Mouse (Mus musculus) bone marrow macrophage, adult 2 months (primary cell): ENCODE results near the gene Ly86. TPM values are rescaled to one million over a fixed set of nuclear protein-coding genes. Genes with fewer than 3 reads are reported as not detected.
A peak's percentile ranks its signal among the peaks of the same experiment; 100 is the strongest.

Experiments used
- H3K27ac ChIP-seq: 2 replicates; pipeline ENCODE4 v1.5.1; 2012; ENCODE audit warnings: low read depth, low read length; ENCODE audit not compliant: insufficient read depth
- H3K4me1 ChIP-seq: 2 replicates; pipeline ENCODE4 v1.6.1; 2012; ENCODE audit warnings: low read length; ENCODE audit not compliant: control insufficient read depth, insufficient read depth
- H3K4me3 ChIP-seq: 2 replicates; pipeline ENCODE4 v1.5.1; 2012; ENCODE audit warnings: mild to moderate bottlenecking, low read length, moderate library complexity; ENCODE audit not compliant: insufficient read depth
- CTCF ChIP-seq: IDR thresholded peaks from 2 replicates; pipeline ENCODE4 v1.5.1; 2012; ENCODE audit warnings: low read depth, mild to moderate bottlenecking, low read length, moderate library complexity
- POLR2A ChIP-seq: IDR thresholded peaks from 2 replicates; pipeline ENCODE4 v1.6.1; 2012; ENCODE audit warnings: mild to moderate bottlenecking, low read depth, low read length, borderline replicate concordance
- polyA plus RNA-seq: library from polyadenylated mRNA; stranded (reverse); fragments of >200 nt; gene quantifications from 2 replicates; pipeline ENCODE4 v1.2.4, GENCODE M21; 2012; ENCODE audit not compliant: missing spikeins, insufficient read depth, insufficient read length

Gene Ly86
- polyA plus RNA-seq, 1 experiment = 613 TPM

DNA sequence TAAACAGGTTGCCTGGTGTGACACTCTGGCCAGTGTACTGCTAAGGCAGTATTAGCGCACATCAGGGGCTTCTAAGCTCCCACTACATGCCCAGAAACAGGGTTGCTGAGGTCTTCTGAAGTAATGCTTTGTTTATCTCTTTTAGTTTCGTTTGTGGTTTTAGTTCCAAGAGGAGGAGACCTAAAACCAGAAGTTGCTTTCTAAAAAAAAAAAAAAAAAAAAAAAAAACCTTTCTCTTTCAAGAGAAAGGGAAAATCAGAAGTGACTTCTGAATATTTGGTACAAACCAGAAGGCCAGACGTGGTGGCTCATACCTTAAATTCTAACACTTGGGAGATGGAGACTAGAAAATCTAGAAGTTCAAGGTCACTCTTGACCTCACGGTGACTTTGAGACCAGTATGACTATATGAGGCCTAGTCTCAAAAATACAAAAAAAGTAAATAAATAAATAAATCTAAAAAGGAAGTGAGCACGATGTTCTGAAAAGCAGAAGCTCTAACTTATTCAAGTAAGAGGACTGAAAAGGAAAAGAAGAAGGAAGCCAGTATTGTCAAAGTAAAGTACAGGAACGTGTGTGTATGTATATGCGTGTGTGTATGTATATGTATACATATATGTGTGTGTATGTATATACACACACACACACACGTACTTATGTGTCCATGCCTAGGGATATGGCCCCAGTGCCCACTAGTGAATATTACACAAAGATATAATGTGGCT lies 3.0 kb downstream of the Ly86 start:
- H3K27ac ChIP-seq = peak overlapping the region; percentile 99
- H3K4me3 ChIP-seq = peak overlapping the region; percentile 90
- TF ChIP-seq CTCF (no peak), POLR2A (no peak)
- peaks cover 28% of the 10 kb centered on the region for H3K4me1 ChIP-seq

GRCm38 (mm10) chr13:37349051-37349450 lies 4.0 kb downstream of the Ly86 start:
- no peak overlapping the region for H3K4me3 ChIP-seq
- H3K4me1 ChIP-seq = peaks cover 38% of the 10 kb centered on the region
- TF ChIP-seq CTCF = no peak
- H3K27ac ChIP-seq = peak overlapping the region; percentile 85

GRCm38 (mm10) chr13:37353016-37353415 lies 8.0 kb downstream of the Ly86 start:
- Histone ChIP-seq H3K27ac (no peak overlapping the region), H3K4me1 (peaks cover 62% of the 10 kb centered on the region), H3K4me3 (no peak overlapping the region)
- TF ChIP-seq CTCF (no peak), POLR2A (no peak)

GRCm38 (mm10) chr13:37353868-37354267 lies 8.9 kb downstream of the Ly86 start:
- H3K4me1 ChIP-seq = peaks cover 60% of the 10 kb centered on the region

GRCm38 (mm10) chr13:37354432-37354831 lies 9.4 kb downstream of the Ly86 start:
- H3K27ac ChIP-seq = peak overlapping the region; percentile 90
- peak overlapping the region; percentile 43 for H3K4me3 ChIP-seq
- peaks cover 59% of the 10 kb centered on the region for H3K4me1 ChIP-seq
- no peak for TF ChIP-seq POLR2A
- TF ChIP-seq CTCF = no peak

More at GRCm38 (mm10) chr13:37353868-37354267, 8.9 kb downstream of the Ly86 start:
- Histone ChIP-seq H3K4me3 (peak overlapping the region; percentile 43), H3K27ac (peak overlapping the region; percentile 90)
- TF ChIP-seq POLR2A = no peak
- no peak for TF ChIP-seq CTCF

- H3K4me3 ChIP-seq = peak overlapping the region; percentile 0; the same call in 1 of the 2 replicates
- H3K4me1 ChIP-seq = peaks cover 59% of the 10 kb centered on the region
- TF ChIP-seq CTCF = no peak
- TF ChIP-seq POLR2A = no peak
- peak overlapping the region; percentile 92 for H3K27ac ChIP-seq
These were observed 10.8 kb downstream of the Ly86 start for GRCm38 (mm10) chr13:37355642-37356331.

- Histone ChIP-seq H3K27ac (peak overlapping the region; percentile 92), H3K4me3 (no peak overlapping the region), H3K4me1 (peaks cover 59% of the 10 kb centered on the region)
- TF ChIP-seq CTCF = no peak
- no peak for TF ChIP-seq POLR2A
These were observed 11.5 kb downstream of the Ly86 start for GRCm38 (mm10) chr13:37356549-37356948.

- H3K4me1 ChIP-seq = peaks cover 52% of the 10 kb centered on the region
- H3K4me3 ChIP-seq = no peak overlapping the region
- no peak overlapping the region for H3K27ac ChIP-seq
- TF ChIP-seq CTCF (no peak), POLR2A (no peak)
These were observed 13.1 kb downstream of the Ly86 start for GRCm38 (mm10) chr13:37358112-37358511.

DNA sequence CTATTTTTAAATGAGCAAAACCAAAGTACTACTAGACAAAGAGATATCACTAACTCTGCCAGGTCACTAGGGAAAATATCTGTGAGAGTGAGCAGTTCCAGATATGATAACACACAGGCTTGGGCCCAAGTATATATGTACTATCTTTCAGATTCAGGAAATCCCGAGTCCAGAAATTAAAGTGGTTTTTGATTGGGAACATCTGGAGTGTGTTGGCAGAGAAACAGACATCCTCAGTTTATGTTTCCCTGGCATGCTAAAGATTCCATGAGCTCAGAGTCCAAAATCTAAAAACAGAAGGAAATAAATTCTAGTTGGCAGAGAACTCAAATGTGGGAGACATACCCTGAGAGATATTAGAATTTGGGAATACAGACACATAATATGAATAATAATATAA lies 16.2 kb downstream of the Ly86 start:
- TF ChIP-seq CTCF = no peak
- TF ChIP-seq POLR2A = no peak
- Histone ChIP-seq H3K27ac (no peak overlapping the region), H3K4me3 (no peak overlapping the region), H3K4me1 (peaks cover 38% of the 10 kb centered on the region)

- peaks cover 21% of the 10 kb centered on the region for H3K4me1 ChIP-seq
- TF ChIP-seq CTCF = no peak
- TF ChIP-seq POLR2A = no peak
- no peak overlapping the region for H3K4me3 ChIP-seq
- no peak overlapping the region for H3K27ac ChIP-seq
These were observed 19.3 kb downstream of the Ly86 start for GRCm38 (mm10) chr13:37364351-37364750.
